Mouse (Mus musculus) heart, embryonic 16.5 days (tissue): ENCODE measurements at regions not wholly inside any gene's neighbourhood (a gene's known extent, or its start where the extent isn't known, plus 50 kb on each side); places are given as distances from the start of the nearest gene placed in this dataset.

Source experiments
- ATAC-seq: fragments of 200-750 bp; cut with Nextera tagmentation; replicated peaks from 2 replicates; pipeline ENCODE4 v1.8.0; 2017; ENCODE audit warnings: moderate number of reproducible peaks; ENCODE audit not compliant: insufficient read depth, low FRiP score; ENCODE audit errors: extremely low read depth
- H3K27ac ChIP-seq: fragments of 300-500 bp; sonication (generic); 2 replicates; pipeline ENCODE4 v1.5.1; 2014; ENCODE audit warnings: mild to moderate bottlenecking, low read length, control low read depth, moderate library complexity
- H3K27me3 ChIP-seq: fragments of 300-500 bp; sonication (generic); 2 replicates; pipeline ENCODE4 v1.6.1; 2014; ENCODE audit warnings: low read length, mixed read lengths; ENCODE audit not compliant: control insufficient read depth, insufficient read depth
- H3K36me3 ChIP-seq: fragments of 300-500 bp; sonication (generic); 2 replicates; pipeline ENCODE4 v1.6.1; 2014; ENCODE audit not compliant: control insufficient read depth, insufficient read depth
- H3K4me1 ChIP-seq: fragments of 300-500 bp; sonication (generic); 2 replicates; pipeline ENCODE4 v1.6.1; 2014; ENCODE audit warnings: low read length, mixed read lengths; ENCODE audit not compliant: control insufficient read depth, insufficient read depth
- H3K4me2 ChIP-seq: fragments of 300-500 bp; sonication (generic); 2 replicates; pipeline ENCODE4 v1.6.1; 2014; ENCODE audit warnings: low read depth, mild to moderate bottlenecking, control low read depth, low read length
- H3K4me3 ChIP-seq: fragments of 300-500 bp; sonication (generic); 2 replicates; pipeline ENCODE4 v1.5.1; 2014; ENCODE audit warnings: mild to moderate bottlenecking, control low read depth, low read length
- H3K9ac ChIP-seq: fragments of 300-500 bp; sonication (generic); 2 replicates; pipeline ENCODE4 v1.6.1; 2014; ENCODE audit warnings: low read length, control low read depth
- H3K9me3 ChIP-seq: fragments of 300-500 bp; sonication (generic); replicated peaks from 2 replicates; pipeline ENCODE4 v1.6.1; 2016; ENCODE audit warnings: low read length; ENCODE audit not compliant: control insufficient read depth
- WGBS: fragments of 180-500 bp; shearing (Covaris S2); extraction: QIAGEN DNeasy Blood & Tissue Kit; methylation state at CpG from one replicate; pipeline ENCODE4 v1.1.7; 2014; 5-methylcytosine and 5-hydroxymethylcytosine counted together

GRCm38 (mm10) chr8:76309200-76309599, 590.0 kb upstream of the Nr3c2 start:
- ATAC-seq, result peak; percentile 75
- no peak overlapping the region for H3K4me2 ChIP-seq
- H3K27ac ChIP-seq, result peak overlapping the region; percentile 47; the same call in 1 of the 2 replicates
- H3K4me1 ChIP-seq, result no peaks in the 10 kb centered on the region
- no peaks in the 10 kb centered on the region for H3K9me3 ChIP-seq
- H3K36me3 ChIP-seq, result no peaks in the 10 kb centered on the region
- H3K4me3 ChIP-seq, result no peak overlapping the region
- 42% methylated on average over 3 of the region's 3 CpGs for WGBS
- no peak overlapping the region for H3K9ac ChIP-seq
- no peaks in the 10 kb centered on the region for H3K27me3 ChIP-seq

- ATAC-seq, result no peak
- H3K27me3 ChIP-seq, result no peaks in the 10 kb centered on the region
- H3K4me3 ChIP-seq, result no peak overlapping the region
- H3K4me1 ChIP-seq, result no peaks in the 10 kb centered on the region
- H3K9ac ChIP-seq, result no peak overlapping the region
- no peaks in the 10 kb centered on the region for H3K9me3 ChIP-seq
- no peak overlapping the region for H3K27ac ChIP-seq
- WGBS, result 47% methylated on average over 1 of the region's 1 CpGs
- no peaks in the 10 kb centered on the region for H3K36me3 ChIP-seq
- no peak overlapping the region for H3K4me2 ChIP-seq
Observed at GRCm38 (mm10) chr8:76328540-76328939, 570.7 kb upstream of the Nr3c2 start.

GRCm38 (mm10) chr8:76343072-76343471, 556.2 kb upstream of the Nr3c2 start:
- Histone ChIP-seq H3K9me3 (no peaks in the 10 kb centered on the region), H3K27ac (no peak overlapping the region), H3K4me2 (no peak overlapping the region), H3K4me3 (no peak overlapping the region), H3K27me3 (no peaks in the 10 kb centered on the region), H3K36me3 (no peaks in the 10 kb centered on the region), H3K9ac (no peak overlapping the region), H3K4me1 (no peaks in the 10 kb centered on the region; the same call in 1 of the 2 replicates)
- ATAC-seq, result no peak
- 51% methylated on average over 2 of the region's 2 CpGs for WGBS

- Histone ChIP-seq H3K9ac (no peak overlapping the region), H3K4me3 (no peak overlapping the region), H3K36me3 (no peaks in the 10 kb centered on the region), H3K4me2 (no peak overlapping the region), H3K27me3 (no peaks in the 10 kb centered on the region), H3K27ac (no peak overlapping the region), H3K9me3 (no peaks in the 10 kb centered on the region), H3K4me1 (no peaks in the 10 kb centered on the region; the same call in 1 of the 2 replicates)
- 58% methylated on average over 4 of the region's 4 CpGs for WGBS
- ATAC-seq, result no peak
Observed at GRCm38 (mm10) chr8:76346150-76346549, 553.1 kb upstream of the Nr3c2 start.

GRCm38 (mm10) chr8:76346832-76347231, 552.4 kb upstream of the Nr3c2 start:
- 89% methylated on average over 1 of the region's 1 CpGs for WGBS
- no peak overlapping the region for H3K4me3 ChIP-seq

GRCm38 (mm10) chr8:76374314-76374713, 524.9 kb upstream of the Nr3c2 start:
- no peak for ATAC-seq
- Histone ChIP-seq H3K9ac (no peak overlapping the region), H3K27ac (no peak overlapping the region)

More at GRCm38 (mm10) chr8:76346832-76347231, 552.4 kb upstream of the Nr3c2 start:
- H3K27ac ChIP-seq, result no peak overlapping the region
- no peaks in the 10 kb centered on the region for H3K9me3 ChIP-seq
- no peaks in the 10 kb centered on the region for H3K27me3 ChIP-seq
- H3K36me3 ChIP-seq, result no peaks in the 10 kb centered on the region
- H3K4me2 ChIP-seq, result no peak overlapping the region
- no peak overlapping the region for H3K9ac ChIP-seq
- no peaks in the 10 kb centered on the region; the same call in 1 of the 2 replicates for H3K4me1 ChIP-seq
- ATAC-seq, result no peak

GRCm38 (mm10) chr8:76377711-76378110, 521.5 kb upstream of the Nr3c2 start:
- Histone ChIP-seq H3K9ac (no peak overlapping the region), H3K27ac (no peak overlapping the region), H3K36me3 (no peaks in the 10 kb centered on the region), H3K27me3 (no peaks in the 10 kb centered on the region), H3K9me3 (peaks cover 2% of the 10 kb centered on the region; the same call in 1 of the 2 replicates), H3K4me2 (no peak overlapping the region), H3K4me1 (no peaks in the 10 kb centered on the region), H3K4me3 (no peak overlapping the region)
- ATAC-seq, result no peak
- 86% methylated on average over 6 of the region's 6 CpGs for WGBS

More at GRCm38 (mm10) chr8:76374314-76374713, 524.9 kb upstream of the Nr3c2 start:
- no peaks in the 10 kb centered on the region for H3K27me3 ChIP-seq
- H3K4me3 ChIP-seq, result no peak overlapping the region
- H3K4me1 ChIP-seq, result no peaks in the 10 kb centered on the region
- H3K36me3 ChIP-seq, result no peaks in the 10 kb centered on the region
- H3K4me2 ChIP-seq, result no peak overlapping the region
- H3K9me3 ChIP-seq, result peaks cover 2% of the 10 kb centered on the region; the same call in 1 of the 2 replicates

- H3K4me1 ChIP-seq, result no peaks in the 10 kb centered on the region
- no peak overlapping the region for H3K4me3 ChIP-seq
- H3K36me3 ChIP-seq, result no peaks in the 10 kb centered on the region
- WGBS, result 47% methylated on average over 2 of the region's 2 CpGs
- no peak overlapping the region for H3K4me2 ChIP-seq
- H3K9ac ChIP-seq, result no peak overlapping the region
- H3K27me3 ChIP-seq, result no peaks in the 10 kb centered on the region
- H3K9me3 ChIP-seq, result peaks cover 2% of the 10 kb centered on the region; the same call in 1 of the 2 replicates
- no peak overlapping the region for H3K27ac ChIP-seq
- ATAC-seq, result no peak
Observed at GRCm38 (mm10) chr8:76381643-76382042, 517.6 kb upstream of the Nr3c2 start.

GRCm38 (mm10) chr8:76383583-76384281, 515.5 kb upstream of the Nr3c2 start:
- no peak for ATAC-seq
- 72% methylated on average over 5 of the region's 5 CpGs for WGBS

More at GRCm38 (mm10) chr8:76383583-76384281, 515.5 kb upstream of the Nr3c2 start:
- no peaks in the 10 kb centered on the region for H3K4me1 ChIP-seq
- H3K4me2 ChIP-seq, result no peak overlapping the region
- H3K4me3 ChIP-seq, result no peak overlapping the region
- H3K9me3 ChIP-seq, result peaks cover under 1% of the 10 kb centered on the region; the same call in 1 of the 2 replicates
- H3K27me3 ChIP-seq, result no peaks in the 10 kb centered on the region
- H3K9ac ChIP-seq, result no peak overlapping the region
- H3K27ac ChIP-seq, result no peak overlapping the region
- H3K36me3 ChIP-seq, result no peaks in the 10 kb centered on the region
